Mouse (Mus musculus) forebrain, embryonic 12.5 days (tissue): Measurements from ENCODE around the gene Gm11564. TPM values are rescaled to one million over a fixed set of nuclear protein-coding genes. Genes with fewer than 3 reads are reported as not detected.
"Not testable (repeated sequence)": the region's sequence is repeated elsewhere in the genome, so short reads cannot be mapped to it uniquely, and the experiment has no call there.

Source experiments
- ATAC-seq: fragments of 200-750 bp; cut with Nextera tagmentation; 2 replicates; pipeline ENCODE4 v1.8.0; 2017; ENCODE audit warnings: moderate TSS enrichment; ENCODE audit not compliant: low FRiP score
- H3K27ac ChIP-seq: fragments of 300-500 bp; sonication (generic); 2 replicates; pipeline ENCODE4 v1.5.1; 2016; ENCODE audit warnings: mild to moderate bottlenecking
- H3K27me3 ChIP-seq: fragments of 300-500 bp; sonication (generic); 2 replicates; pipeline ENCODE4 v1.6.1; 2016; ENCODE audit warnings: mild to moderate bottlenecking
- H3K36me3 ChIP-seq: fragments of 300-500 bp; sonication (generic); replicated peaks from 2 replicates; pipeline ENCODE4 v1.6.1; 2016; ENCODE audit warnings: mild to moderate bottlenecking
- H3K4me1 ChIP-seq: fragments of 300-500 bp; sonication (generic); 2 replicates; pipeline ENCODE4 v1.6.1; 2016
- H3K4me2 ChIP-seq: fragments of 300-500 bp; sonication (generic); 2 replicates; pipeline ENCODE4 v1.6.1; 2016; ENCODE audit warnings: mild to moderate bottlenecking, moderate library complexity
- H3K4me3 ChIP-seq: fragments of 300-500 bp; sonication (generic); replicated peaks from 2 replicates; pipeline ENCODE4 v1.5.1; 2016; ENCODE audit warnings: mild to moderate bottlenecking
- H3K9ac ChIP-seq: fragments of 300-500 bp; sonication (generic); 2 replicates; pipeline ENCODE4 v1.6.1; 2016; ENCODE audit warnings: mild to moderate bottlenecking
- H3K9me3 ChIP-seq: fragments of 300-500 bp; sonication (generic); 2 replicates; pipeline ENCODE4 v1.6.1; 2016
- WGBS: fragments of 180-500 bp; shearing (Covaris S2); methylation state at CpG from one replicate; pipeline ENCODE4 v1.1.7; 2016; 5-methylcytosine and 5-hydroxymethylcytosine counted together
- polyA plus RNA-seq: library from polyadenylated mRNA; unstranded; fragments of >200 nt; fragmentation: Nextera tagmentation; extraction: Ambion mirVana; gene quantifications from 2 replicates; pipeline ENCODE4 v1.2.1, GENCODE M21; 2016

Gene Gm11564
- polyA plus RNA-seq, 1 experiment from 2014 or later: not detected

DNA sequence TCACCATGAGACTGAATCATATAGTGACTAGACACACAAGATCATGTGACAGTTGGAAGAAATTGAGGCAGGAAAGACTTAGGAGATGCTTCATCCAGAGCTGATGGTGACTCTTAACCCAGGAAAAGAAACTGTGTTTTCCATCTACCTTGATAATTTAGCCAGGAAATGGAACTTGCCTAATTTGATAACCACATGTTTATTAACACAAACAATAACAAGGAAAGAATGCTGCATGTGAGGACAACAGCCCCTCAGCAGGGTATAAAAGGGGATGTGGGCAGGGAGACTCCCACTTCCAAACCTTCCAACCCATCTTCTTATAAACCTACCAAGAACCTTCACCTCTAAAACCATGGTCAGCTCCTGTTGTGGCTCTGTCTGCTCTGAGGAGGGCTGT lies 30.6 kb downstream of the Gm11564 start, which contains the start of gene Krtap4-9:
Krtap4-9 (plus strand) TSS at position 301 of the 400 bp plus-strand sequence.
- not testable (repeated sequence) for H3K4me1 ChIP-seq, H3K9ac ChIP-seq, H3K4me2 ChIP-seq, H3K27ac ChIP-seq, ATAC-seq, H3K36me3 ChIP-seq, H3K4me3 ChIP-seq, H3K27me3 ChIP-seq, H3K9me3 ChIP-seq

DNA sequence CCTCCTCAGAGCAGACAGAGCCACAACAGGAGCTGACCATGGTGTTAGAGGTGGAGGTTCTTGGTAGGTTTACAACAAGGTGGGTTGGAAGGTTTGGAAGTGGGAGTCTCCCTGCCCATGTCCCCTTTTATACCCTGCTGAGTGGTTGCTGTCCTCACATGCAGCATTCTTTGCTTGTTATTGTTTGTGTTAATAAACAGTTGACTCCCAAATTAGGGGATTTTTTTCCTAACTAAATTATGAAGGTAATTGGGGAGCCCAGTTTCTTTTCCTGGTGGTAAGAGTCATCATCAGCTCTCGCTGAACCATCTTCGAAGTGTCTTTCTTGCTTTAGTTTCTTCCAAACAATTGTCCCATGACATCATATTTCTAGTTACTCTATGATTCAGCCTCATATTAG lies 34.9 kb downstream of the Gm11564 start, which contains the start of gene Krtap4-8:
Krtap4-8 (minus strand) TSS at position 101 of the 400 bp plus-strand sequence.
- WGBS: 96% methylated on average over 2 of the region's 2 CpGs
- H3K4me3 ChIP-seq: no peak within 1 kb of the TSS
- H3K9me3 ChIP-seq: no peaks in the 10 kb centered on the region

DNA sequence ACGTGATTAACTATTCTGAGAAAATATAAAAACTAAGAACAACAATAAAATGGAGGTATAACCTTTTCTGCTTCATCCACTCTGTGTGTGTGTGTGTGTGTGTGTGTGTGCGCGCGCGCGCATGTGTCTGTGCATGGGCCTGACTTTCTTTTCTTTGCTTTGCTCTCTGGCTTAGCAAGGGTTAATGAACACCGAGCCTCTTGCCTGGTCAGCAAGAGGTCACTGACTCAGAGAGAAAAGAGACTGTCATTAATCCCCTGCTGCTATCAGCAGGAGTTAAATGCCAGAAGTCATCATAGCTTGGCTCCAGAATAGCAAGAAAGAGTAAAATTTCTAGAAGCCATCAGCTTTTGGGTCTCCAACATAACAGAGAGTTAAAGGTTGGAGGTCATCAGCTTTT lies 37.1 kb downstream of the Gm11564 start:
- H3K4me3 ChIP-seq: no peak overlapping the region
- peaks cover 4% of the 10 kb centered on the region; the same call in 1 of the 2 replicates for H3K4me1 ChIP-seq
- WGBS: 41% methylated on average over 7 of the region's 7 CpGs

More for the DNA sequence above, 34.9 kb downstream of the Gm11564 start, which contains the start of gene Krtap4-8:
- Histone ChIP-seq H3K27me3 (peaks cover under 1% of the 10 kb centered on the region; the same call in 1 of the 2 replicates), H3K4me1 (peaks cover 4% of the 10 kb centered on the region; the same call in 1 of the 2 replicates), H3K9ac (no peak within 1 kb of the TSS), H3K4me2 (no peak within 1 kb of the TSS), H3K36me3 (no peaks in the 10 kb centered on the region), H3K27ac (no peak within 1 kb of the TSS)
- no peak for ATAC-seq

DNA sequence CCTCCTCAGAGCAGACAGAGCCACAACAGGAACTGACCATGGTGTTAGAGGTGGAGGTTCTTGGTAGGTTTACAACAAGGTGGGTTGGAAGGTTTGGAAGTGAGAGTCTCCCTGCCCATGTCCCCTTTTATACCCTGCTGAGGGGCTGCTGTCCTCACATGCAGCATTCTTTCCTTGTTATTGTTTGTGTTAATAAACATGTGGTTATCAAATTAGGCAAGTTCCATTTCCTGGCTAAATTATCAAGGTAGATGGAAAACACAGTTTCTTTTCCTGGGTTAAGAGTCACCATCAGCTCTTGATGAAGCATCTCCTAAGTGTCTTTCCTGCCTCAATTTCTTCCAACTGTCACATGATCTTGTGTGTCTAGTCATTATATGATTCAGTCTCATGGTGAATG lies 42.7 kb downstream of the Gm11564 start, which contains the start of gene Gm11595:
Gm11595 (minus strand) TSS at position 101 of the 400 bp plus-strand sequence.
- not testable (repeated sequence) for H3K27ac ChIP-seq, H3K27me3 ChIP-seq, H3K9me3 ChIP-seq, H3K36me3 ChIP-seq, H3K4me3 ChIP-seq, H3K9ac ChIP-seq, H3K4me1 ChIP-seq, H3K4me2 ChIP-seq, ATAC-seq

More for the DNA sequence above, 37.1 kb downstream of the Gm11564 start:
- H3K9me3 ChIP-seq: no peaks in the 10 kb centered on the region
- ATAC-seq: no peak
- no peaks in the 10 kb centered on the region for H3K27me3 ChIP-seq
- no peaks in the 10 kb centered on the region for H3K36me3 ChIP-seq
- no peak overlapping the region for H3K9ac ChIP-seq
- no peak overlapping the region for H3K27ac ChIP-seq
- H3K4me2 ChIP-seq: no peak overlapping the region

DNA sequence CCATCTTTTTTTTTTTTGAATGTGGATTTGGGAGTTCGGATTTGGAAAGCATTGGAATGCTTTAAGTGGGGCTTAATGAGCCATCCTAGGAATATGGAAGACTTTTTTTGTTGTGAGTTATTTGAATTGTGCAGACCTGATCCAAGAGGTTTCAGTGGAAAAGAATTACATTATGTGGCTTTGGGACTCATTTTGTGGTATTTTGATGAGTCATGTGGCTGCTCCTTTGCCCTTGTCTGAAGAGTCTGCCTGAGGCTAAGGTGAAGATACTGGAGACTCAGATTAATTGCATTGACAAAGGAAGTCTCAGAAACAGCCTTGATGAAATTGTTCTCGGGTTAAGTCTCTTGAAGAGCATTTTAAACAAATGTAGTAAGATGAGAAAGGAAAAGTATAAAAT lies 47.1 kb downstream of the Gm11564 start:
- H3K27me3 ChIP-seq: no peaks in the 10 kb centered on the region
- no peak overlapping the region for H3K4me3 ChIP-seq
- H3K4me1 ChIP-seq: no peaks in the 10 kb centered on the region
- no peak overlapping the region for H3K27ac ChIP-seq
- no peaks in the 10 kb centered on the region for H3K9me3 ChIP-seq
- WGBS: 69% methylated on average over 2 of the region's 2 CpGs
- H3K4me2 ChIP-seq: no peak overlapping the region
- H3K36me3 ChIP-seq: no peaks in the 10 kb centered on the region
- H3K9ac ChIP-seq: no peak overlapping the region
- ATAC-seq: no peak

Other genes starting within 250 kb of the Gm11564 start
- gene Krtap3-1, start 249.0 kb downstream of the Gm11564 start, polyA plus RNA-seq: not detected in 2 replicates
- gene Krtap1-5, start 234.7 kb downstream of the Gm11564 start, polyA plus RNA-seq: not detected in 2 replicates
- gene Krtap1-4, start 232.0 kb downstream of the Gm11564 start, polyA plus RNA-seq: not detected in 2 replicates
- not detected in 2 replicates for gene Krtap1-3, start 224.3 kb downstream of the Gm11564 start, polyA plus RNA-seq
- not detected in 2 replicates for gene Krtap9-3, start 217.6 kb downstream of the Gm11564 start, polyA plus RNA-seq
- not detected in 2 replicates for gene Gm11938, start 212.4 kb downstream of the Gm11564 start, polyA plus RNA-seq
- not detected in 2 replicates for gene Gm11937, start 205.5 kb downstream of the Gm11564 start, polyA plus RNA-seq
- not detected in 2 replicates for gene Krtap2-4, start 200.8 kb downstream of the Gm11564 start, polyA plus RNA-seq
- gene Gm11562, start 195.2 kb downstream of the Gm11564 start, polyA plus RNA-seq: not detected in 2 replicates
- gene Krtap4-1, start 187.4 kb downstream of the Gm11564 start, polyA plus RNA-seq: not detected in 2 replicates
- not detected in 2 replicates for gene Krtap4-2, start 180.6 kb downstream of the Gm11564 start, polyA plus RNA-seq
- gene Krtap4-7, start 171.6 kb downstream of the Gm11564 start, polyA plus RNA-seq: not detected in 2 replicates
- gene Gm11555, start 165.4 kb downstream of the Gm11564 start, polyA plus RNA-seq: not detected in 2 replicates
- not detected in 2 replicates for gene Gm11563, start 156.7 kb downstream of the Gm11564 start, polyA plus RNA-seq
- gene Krtap4-6, start 149.7 kb downstream of the Gm11564 start, polyA plus RNA-seq: not detected in 2 replicates
- gene Gm14190, start 124.9 kb downstream of the Gm11564 start, polyA plus RNA-seq: not detected in 2 replicates
- gene Gm14180, start 81.4 kb downstream of the Gm11564 start, polyA plus RNA-seq: not detected in 2 replicates
- not detected in 2 replicates for gene Gm11595, start 42.8 kb downstream of the Gm11564 start, polyA plus RNA-seq
- not detected in 2 replicates for gene Krtap4-8, start 35.0 kb downstream of the Gm11564 start, polyA plus RNA-seq
- gene Krtap4-9, start 30.5 kb downstream of the Gm11564 start, polyA plus RNA-seq: not detected in 2 replicates
- gene Gm11596, start 22.2 kb downstream of the Gm11564 start, polyA plus RNA-seq: not detected in 2 replicates
- not detected in 2 replicates for gene Gm11569, start 16.7 kb downstream of the Gm11564 start, polyA plus RNA-seq
- gene Gm11554, start 11.2 kb downstream of the Gm11564 start, polyA plus RNA-seq: not detected in 2 replicates
- gene Krtap4-13, start 5.8 kb downstream of the Gm11564 start, polyA plus RNA-seq: not detected in 2 replicates
- gene 2300003K06Rik, start 22.4 kb upstream of the Gm11564 start, polyA plus RNA-seq: not detected in 2 replicates
- gene Krtap4-16, start 35.9 kb upstream of the Gm11564 start, polyA plus RNA-seq: not detected in 2 replicates
- gene Gm11568, start 42.3 kb upstream of the Gm11564 start, polyA plus RNA-seq: not detected in 2 replicates
- not detected in 2 replicates for gene Gm11559, start 48.8 kb upstream of the Gm11564 start, polyA plus RNA-seq
- gene Krtap9-1, start 57.7 kb upstream of the Gm11564 start, polyA plus RNA-seq: not detected in 2 replicates
- not detected in 2 replicates for gene Gm11567, start 63.5 kb upstream of the Gm11564 start, polyA plus RNA-seq
- not detected in 2 replicates for gene Krtap31-1, start 92.3 kb upstream of the Gm11564 start, polyA plus RNA-seq
- gene Gm11565, start 99.1 kb upstream of the Gm11564 start, polyA plus RNA-seq: not detected in 2 replicates
- gene Krtap31-2, start 120.6 kb upstream of the Gm11564 start, polyA plus RNA-seq: not detected in 2 replicates
- gene Krtap9-5, start 132.8 kb upstream of the Gm11564 start, polyA plus RNA-seq: not detected in 2 replicates
- not detected in 2 replicates for gene Krtap29-1, start 163.4 kb upstream of the Gm11564 start, polyA plus RNA-seq
- gene Krtap16-1, start 170.9 kb upstream of the Gm11564 start, polyA plus RNA-seq: not detected in 2 replicates
- not detected in 2 replicates for gene Krtap17-1, start 178.3 kb upstream of the Gm11564 start, polyA plus RNA-seq
- gene Krt33a, start 200.5 kb upstream of the Gm11564 start, polyA plus RNA-seq: not detected in 2 replicates
- not detected in 2 replicates for gene Krt33b, start 214.2 kb upstream of the Gm11564 start, polyA plus RNA-seq
- not detected in 2 replicates for gene Krt34, start 225.9 kb upstream of the Gm11564 start, polyA plus RNA-seq
- not detected in 2 replicates for gene Krt31, start 234.9 kb upstream of the Gm11564 start, polyA plus RNA-seq